Mouse (Mus musculus) liver, embryonic 15.5 days (tissue): ENCODE measurements around the gene Luzp2. TPM values are rescaled to one million over a fixed set of nuclear protein-coding genes. Genes with fewer than 3 reads are reported as not detected.

ENCODE experiments used
- ATAC-seq: fragments of 200-750 bp; cut with Nextera tagmentation; 2 replicates; pipeline ENCODE4 v1.8.0; 2017; ENCODE audit warnings: moderate number of reproducible peaks, mild to moderate bottlenecking, moderate library complexity; ENCODE audit not compliant: insufficient read depth
- H3K27ac ChIP-seq: fragments of 300-500 bp; sonication (generic); replicated peaks from 2 replicates; pipeline ENCODE4 v1.5.1; 2015; ENCODE audit warnings: mild to moderate bottlenecking, inconsistent platforms
- H3K27me3 ChIP-seq: fragments of 300-500 bp; sonication (generic); 2 replicates; pipeline ENCODE4 v1.6.1; 2015; ENCODE audit warnings: mild to moderate bottlenecking, inconsistent platforms
- H3K36me3 ChIP-seq: fragments of 300-500 bp; sonication (generic); replicated peaks from 2 replicates; pipeline ENCODE4 v1.6.1; 2015; ENCODE audit warnings: moderate library complexity, mild to moderate bottlenecking, inconsistent platforms
- H3K4me1 ChIP-seq: fragments of 300-500 bp; sonication (generic); replicated peaks from 2 replicates; pipeline ENCODE4 v1.6.1; 2015; ENCODE audit warnings: inconsistent platforms
- H3K4me2 ChIP-seq: fragments of 300-500 bp; sonication (generic); 2 replicates; pipeline ENCODE4 v1.6.1; 2015; ENCODE audit warnings: moderate library complexity, mild to moderate bottlenecking, inconsistent platforms
- H3K4me3 ChIP-seq: fragments of 300-500 bp; sonication (generic); replicated peaks from 2 replicates; pipeline ENCODE4 v1.5.1; 2015; ENCODE audit warnings: mild to moderate bottlenecking, inconsistent platforms
- H3K9ac ChIP-seq: fragments of 300-500 bp; sonication (generic); 2 replicates; pipeline ENCODE4 v1.6.1; 2015; ENCODE audit warnings: moderate library complexity, mild to moderate bottlenecking, inconsistent platforms
- H3K9me3 ChIP-seq: fragments of 300-500 bp; sonication (generic); replicated peaks from 2 replicates; pipeline ENCODE4 v1.6.1; 2016; ENCODE audit warnings: inconsistent platforms
- WGBS: fragments of 180-500 bp; shearing (Covaris S2); methylation state at CpG from one replicate; pipeline ENCODE4 v1.1.7; 2015; ENCODE audit warnings: mixed read lengths; ENCODE audit not compliant: insufficient replicate concordance; 5-methylcytosine and 5-hydroxymethylcytosine counted together
- polyA plus RNA-seq: library from polyadenylated mRNA; unstranded; fragments of >200 nt; fragmentation: Nextera tagmentation; extraction: Ambion mirVana; gene quantifications from 2 replicates; pipeline ENCODE4 v1.2.1, GENCODE M21; 2015

Gene Luzp2
- polyA plus RNA-seq: not detected in 2 replicates

- no peak within 1 kb of the TSS for H3K4me3 ChIP-seq
- ATAC-seq: no peak
Observed at GRCm38 (mm10) chr7:54835372-54835851, at the start of gene Luzp2. TSS of gene Luzp2 (plus strand) at chr7:54835498.

GRCm38 (mm10) chr7:54787456-54787855, 47.8 kb upstream of the Luzp2 start:
- Histone ChIP-seq H3K27me3 (no peaks in the 10 kb centered on the region), H3K27ac (no peak overlapping the region), H3K36me3 (no peaks in the 10 kb centered on the region), H3K4me2 (no peak overlapping the region), H3K9me3 (no peaks in the 10 kb centered on the region), H3K4me1 (no peaks in the 10 kb centered on the region), H3K9ac (no peak overlapping the region), H3K4me3 (no peak overlapping the region)
- ATAC-seq: no peak

More at GRCm38 (mm10) chr7:54835372-54835851, at the start of gene Luzp2:
- under 1% methylated on average over 22 of the region's 22 CpGs for WGBS
- H3K4me1 ChIP-seq: no peaks in the 10 kb centered on the region
- no peak within 1 kb of the TSS for H3K27ac ChIP-seq
- no peaks in the 10 kb centered on the region for H3K9me3 ChIP-seq
- H3K36me3 ChIP-seq: no peaks in the 10 kb centered on the region
- peaks cover 11% of the 10 kb centered on the region; the same call in 1 of the 2 replicates for H3K27me3 ChIP-seq
- H3K4me2 ChIP-seq: no peak within 1 kb of the TSS
- H3K9ac ChIP-seq: no peak within 1 kb of the TSS

GRCm38 (mm10) chr7:54818606-54819005, 16.7 kb upstream of the Luzp2 start:
- Histone ChIP-seq H3K27me3 (no peaks in the 10 kb centered on the region), H3K36me3 (no peaks in the 10 kb centered on the region), H3K27ac (no peak overlapping the region), H3K4me1 (no peaks in the 10 kb centered on the region), H3K9me3 (no peaks in the 10 kb centered on the region), H3K4me3 (no peak overlapping the region), H3K9ac (no peak overlapping the region), H3K4me2 (no peak overlapping the region)
- no peak for ATAC-seq

GRCm38 (mm10) chr7:54828751-54829150, 6.5 kb upstream of the Luzp2 start:
- no peak for ATAC-seq
- no peaks in the 10 kb centered on the region for H3K9me3 ChIP-seq
- no peak overlapping the region for H3K27ac ChIP-seq
- no peaks in the 10 kb centered on the region for H3K4me1 ChIP-seq
- H3K4me2 ChIP-seq: no peak overlapping the region
- no peaks in the 10 kb centered on the region for H3K36me3 ChIP-seq
- 65% methylated on average over 3 of the region's 3 CpGs for WGBS
- no peak overlapping the region for H3K4me3 ChIP-seq
- H3K9ac ChIP-seq: no peak overlapping the region
- H3K27me3 ChIP-seq: no peaks in the 10 kb centered on the region

- H3K4me3 ChIP-seq: no peak overlapping the region
- no peak overlapping the region for H3K4me2 ChIP-seq
- no peak overlapping the region for H3K27ac ChIP-seq
- H3K9ac ChIP-seq: no peak overlapping the region
- peaks cover 11% of the 10 kb centered on the region; the same call in 1 of the 2 replicates for H3K27me3 ChIP-seq
- ATAC-seq: no peak
- no peaks in the 10 kb centered on the region for H3K36me3 ChIP-seq
- H3K9me3 ChIP-seq: no peaks in the 10 kb centered on the region
- H3K4me1 ChIP-seq: no peaks in the 10 kb centered on the region
- WGBS: 4% methylated on average over 13 of the region's 13 CpGs
Observed at GRCm38 (mm10) chr7:54835911-54836352, 634 bp downstream of the Luzp2 start.

GRCm38 (mm10) chr7:54836437-54836836, 1.1 kb downstream of the Luzp2 start:
- H3K4me1 ChIP-seq: no peaks in the 10 kb centered on the region
- no peaks in the 10 kb centered on the region for H3K36me3 ChIP-seq
- H3K4me2 ChIP-seq: no peak overlapping the region
- H3K9me3 ChIP-seq: no peaks in the 10 kb centered on the region
- no peak overlapping the region for H3K9ac ChIP-seq
- no peak overlapping the region for H3K4me3 ChIP-seq
- WGBS: 53% methylated on average over 5 of the region's 5 CpGs
- ATAC-seq: no peak
- peaks cover 11% of the 10 kb centered on the region; the same call in 1 of the 2 replicates for H3K27me3 ChIP-seq
- H3K27ac ChIP-seq: no peak overlapping the region

GRCm38 (mm10) chr7:54842807-54843335, 7.6 kb downstream of the Luzp2 start:
- Histone ChIP-seq H3K27ac (no peak overlapping the region), H3K4me3 (no peak overlapping the region), H3K27me3 (no peaks in the 10 kb centered on the region), H3K36me3 (no peaks in the 10 kb centered on the region), H3K4me2 (no peak overlapping the region), H3K9me3 (no peaks in the 10 kb centered on the region), H3K4me1 (no peaks in the 10 kb centered on the region), H3K9ac (no peak overlapping the region)
- 56% methylated on average over 4 of the region's 4 CpGs for WGBS
- no peak for ATAC-seq

- ATAC-seq: no peak
- WGBS: 75% methylated on average over 8 of the region's 8 CpGs
- Histone ChIP-seq H3K4me3 (no peak overlapping the region), H3K9me3 (no peaks in the 10 kb centered on the region), H3K4me1 (no peaks in the 10 kb centered on the region), H3K4me2 (no peak overlapping the region), H3K36me3 (no peaks in the 10 kb centered on the region), H3K9ac (no peak overlapping the region), H3K27ac (no peak overlapping the region), H3K27me3 (no peaks in the 10 kb centered on the region)
Observed at GRCm38 (mm10) chr7:54845875-54846691, 10.8 kb downstream of the Luzp2 start.

- Histone ChIP-seq H3K9me3 (no peaks in the 10 kb centered on the region), H3K36me3 (no peaks in the 10 kb centered on the region), H3K27me3 (no peaks in the 10 kb centered on the region), H3K4me2 (no peak overlapping the region), H3K9ac (no peak overlapping the region), H3K4me1 (no peaks in the 10 kb centered on the region), H3K27ac (no peak overlapping the region), H3K4me3 (no peak overlapping the region)
- ATAC-seq: no peak
- WGBS: 68% methylated on average over 2 of the region's 2 CpGs
Observed at GRCm38 (mm10) chr7:54846692-54847020, 11.4 kb downstream of the Luzp2 start.

GRCm38 (mm10) chr7:54852860-54853259, 17.6 kb downstream of the Luzp2 start:
- no peak overlapping the region for H3K4me2 ChIP-seq
- H3K9me3 ChIP-seq: no peaks in the 10 kb centered on the region
- H3K27me3 ChIP-seq: no peaks in the 10 kb centered on the region
- 58% methylated on average over 1 of the region's 1 CpGs for WGBS
- no peak overlapping the region for H3K27ac ChIP-seq
- ATAC-seq: no peak
- no peaks in the 10 kb centered on the region for H3K36me3 ChIP-seq
- no peak overlapping the region for H3K9ac ChIP-seq
- no peak overlapping the region for H3K4me3 ChIP-seq
- no peaks in the 10 kb centered on the region for H3K4me1 ChIP-seq

- 68% methylated on average over 11 of the region's 11 CpGs for WGBS
- no peaks in the 10 kb centered on the region for H3K36me3 ChIP-seq
- no peak overlapping the region for H3K27ac ChIP-seq
- H3K4me3 ChIP-seq: no peak overlapping the region
- H3K9me3 ChIP-seq: no peaks in the 10 kb centered on the region
- no peaks in the 10 kb centered on the region for H3K27me3 ChIP-seq
- no peaks in the 10 kb centered on the region for H3K4me1 ChIP-seq
- no peak overlapping the region for H3K4me2 ChIP-seq
- ATAC-seq: no peak
- no peak overlapping the region for H3K9ac ChIP-seq
Observed at GRCm38 (mm10) chr7:54861230-54861856, 26.0 kb downstream of the Luzp2 start.
